Mouse (Mus musculus): Measurements from ENCODE around the gene Sel1l3. TPM values are rescaled to one million over a fixed set of nuclear protein-coding genes. Genes with fewer than 3 reads are reported as not detected.

Sel1l3 gene
- polyA plus RNA-seq, 1 experiment from 2014 or later: 2.1 TPM

DNA sequence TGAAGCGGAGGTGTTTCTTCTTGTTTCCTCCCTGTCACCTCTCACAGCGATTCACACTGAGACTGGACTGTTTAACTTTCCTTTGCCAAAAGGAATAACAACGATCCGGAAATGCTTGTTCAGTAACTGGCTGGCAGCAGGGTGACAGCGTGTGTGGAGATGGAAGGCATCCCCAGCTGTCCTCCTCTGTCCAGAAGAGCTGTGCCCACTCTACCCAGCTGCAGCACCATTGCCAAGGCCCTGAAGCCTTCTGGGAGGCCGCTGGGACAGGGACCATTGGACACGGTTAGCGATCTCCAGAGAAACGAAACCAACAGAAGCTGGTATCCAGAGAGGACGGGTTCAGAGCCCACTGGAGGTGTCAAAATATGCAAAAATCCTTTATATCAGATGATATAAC is 30.2 kb upstream of the Sel1l3 start:
- Histone ChIP-seq H3K27ac (replicated peaks; ENCODE audit: low read depth, low read length) (no peak overlapping the region), H3K4me3 (ENCODE audit: low read depth, low read length) (no peak overlapping the region), H3K36me3 (replicated peaks; ENCODE audit: control insufficient read depth, insufficient read depth, low read depth, low read length) (no peaks in the 10 kb centered on the region), H3K9ac (replicated peaks; ENCODE audit: low read length) (no peak overlapping the region), H3K4me1 (ENCODE audit: control insufficient read depth, insufficient read depth, low read length) (no peaks in the 10 kb centered on the region), H3K27me3 (ENCODE audit: control insufficient read depth, insufficient read depth, low read length) (no peaks in the 10 kb centered on the region), H3K9me3 (replicated peaks; ENCODE audit: control insufficient read depth, low read length) (no peaks in the 10 kb centered on the region), H3K4me2 (ENCODE audit: low read depth, low read length) (no peak overlapping the region)
- DNase-seq (ENCODE audit: low spot score) (no peak), ATAC-seq (replicated peaks; ENCODE audit: insufficient number of reproducible peaks, low FRiP score, low TSS enrichment, low read depth) (no peak)
- WGBS: 81% methylated on average over 10 of the region's 10 CpGs

DNA sequence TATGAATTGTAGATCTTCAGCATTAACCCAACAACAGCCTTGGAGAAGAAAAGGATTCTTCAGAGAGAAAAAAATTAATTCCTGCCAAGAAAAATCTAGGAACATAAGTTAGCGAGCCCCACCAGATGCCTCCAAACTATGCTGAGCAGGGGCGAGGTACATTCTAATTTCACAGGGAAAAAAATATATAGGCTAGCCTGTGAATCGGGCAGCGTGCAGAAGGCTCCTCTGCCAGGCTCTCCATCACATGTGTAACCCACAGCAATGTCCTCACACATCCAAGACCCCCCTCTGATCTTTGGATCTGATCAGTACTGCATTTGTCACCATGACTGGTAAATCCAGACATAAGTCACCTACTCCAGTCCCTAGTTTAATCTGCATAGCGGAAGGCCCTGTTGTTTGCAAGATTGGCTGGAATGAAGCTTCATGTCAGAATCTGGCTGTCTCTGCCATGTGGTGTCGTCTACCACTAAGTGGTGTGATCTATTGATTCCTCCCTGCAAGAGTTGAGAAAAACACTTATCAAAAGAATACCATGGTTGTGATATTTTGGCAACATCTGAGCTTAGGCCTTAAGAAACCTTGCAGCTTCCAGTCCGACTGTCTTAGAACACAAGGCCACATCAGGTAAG is 29.3 kb upstream of the Sel1l3 start:
- Histone ChIP-seq H3K36me3 (replicated peaks; ENCODE audit: control insufficient read depth, insufficient read depth, low read depth, low read length) (no peaks in the 10 kb centered on the region), H3K27ac (replicated peaks; ENCODE audit: low read depth, low read length) (no peak overlapping the region), H3K9me3 (replicated peaks; ENCODE audit: control insufficient read depth, low read length) (no peaks in the 10 kb centered on the region), H3K9ac (replicated peaks; ENCODE audit: low read length) (no peak overlapping the region), H3K4me2 (ENCODE audit: low read depth, low read length) (no peak overlapping the region), H3K4me1 (ENCODE audit: control insufficient read depth, insufficient read depth, low read length) (no peaks in the 10 kb centered on the region), H3K4me3 (ENCODE audit: low read depth, low read length) (no peak overlapping the region), H3K27me3 (ENCODE audit: control insufficient read depth, insufficient read depth, low read length) (no peaks in the 10 kb centered on the region)
- 88% methylated on average over 7 of the region's 7 CpGs for WGBS
- ATAC-seq (replicated peaks; ENCODE audit: insufficient number of reproducible peaks, low FRiP score, low TSS enrichment, low read depth): no peak
- DNase-seq (ENCODE audit: low spot score): no peak

DNA sequence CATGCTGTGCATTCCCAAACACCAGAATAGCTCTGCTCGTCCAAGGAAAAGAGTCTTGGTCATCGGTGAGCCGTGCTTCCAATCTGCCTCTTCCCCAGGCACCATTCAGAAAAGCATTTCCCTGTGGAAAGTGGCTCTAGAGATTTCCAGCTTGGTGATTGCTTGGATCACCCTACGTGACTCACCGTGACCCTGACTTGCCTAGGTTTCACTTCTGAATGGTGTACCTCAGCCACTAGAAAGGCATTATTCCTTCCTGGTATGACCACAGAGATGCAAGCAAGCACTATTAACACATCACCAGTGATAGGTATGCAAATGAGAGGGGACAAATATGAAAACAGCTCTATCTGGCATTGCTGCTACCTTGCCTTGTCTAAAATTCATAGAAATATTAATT is 28.2 kb upstream of the Sel1l3 start:
- Histone ChIP-seq H3K9me3 (replicated peaks; ENCODE audit: control insufficient read depth, low read length) (no peaks in the 10 kb centered on the region), H3K4me2 (ENCODE audit: low read depth, low read length) (no peak overlapping the region), H3K36me3 (replicated peaks; ENCODE audit: control insufficient read depth, insufficient read depth, low read depth, low read length) (no peaks in the 10 kb centered on the region), H3K4me3 (ENCODE audit: low read depth, low read length) (no peak overlapping the region), H3K9ac (replicated peaks; ENCODE audit: low read length) (no peak overlapping the region), H3K4me1 (ENCODE audit: control insufficient read depth, insufficient read depth, low read length) (no peaks in the 10 kb centered on the region), H3K27me3 (ENCODE audit: control insufficient read depth, insufficient read depth, low read length) (no peaks in the 10 kb centered on the region), H3K27ac (replicated peaks; ENCODE audit: low read depth, low read length) (no peak overlapping the region)
- ATAC-seq (replicated peaks; ENCODE audit: insufficient number of reproducible peaks, low FRiP score, low TSS enrichment, low read depth) (no peak), DNase-seq (ENCODE audit: low spot score) (no peak)
- WGBS: 76% methylated on average over 5 of the region's 5 CpGs

DNA sequence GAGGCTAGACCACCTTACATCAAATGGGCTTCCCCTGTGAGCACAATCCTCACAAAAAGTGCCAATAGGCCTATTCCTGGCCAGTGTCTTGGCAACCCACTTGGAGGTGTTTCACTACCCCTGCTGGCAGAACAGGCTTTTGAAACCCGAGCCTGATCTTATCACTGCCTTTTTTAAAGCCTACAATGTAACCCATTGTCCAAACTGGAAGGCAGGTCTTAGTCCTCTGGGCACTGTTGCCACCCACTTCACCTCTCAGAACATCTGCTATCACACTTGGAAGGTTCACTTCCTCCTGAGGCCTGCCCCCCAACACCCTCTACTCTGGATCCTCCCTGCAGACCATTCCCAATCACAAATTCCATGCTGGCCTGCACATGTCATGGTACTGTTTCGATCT is 27.4 kb upstream of the Sel1l3 start:
- Histone ChIP-seq H3K36me3 (replicated peaks; ENCODE audit: control insufficient read depth, insufficient read depth, low read depth, low read length) (no peaks in the 10 kb centered on the region), H3K27me3 (ENCODE audit: control insufficient read depth, insufficient read depth, low read length) (no peaks in the 10 kb centered on the region), H3K4me2 (ENCODE audit: low read depth, low read length) (no peak overlapping the region), H3K27ac (replicated peaks; ENCODE audit: low read depth, low read length) (no peak overlapping the region), H3K9me3 (replicated peaks; ENCODE audit: control insufficient read depth, low read length) (no peaks in the 10 kb centered on the region), H3K4me3 (ENCODE audit: low read depth, low read length) (no peak overlapping the region), H3K9ac (replicated peaks; ENCODE audit: low read length) (no peak overlapping the region), H3K4me1 (ENCODE audit: control insufficient read depth, insufficient read depth, low read length) (no peaks in the 10 kb centered on the region)
- WGBS: 54% methylated on average over 2 of the region's 2 CpGs
- DNase-seq (ENCODE audit: low spot score): peak; percentile 30
- ATAC-seq (replicated peaks; ENCODE audit: insufficient number of reproducible peaks, low FRiP score, low TSS enrichment, low read depth): no peak

DNA sequence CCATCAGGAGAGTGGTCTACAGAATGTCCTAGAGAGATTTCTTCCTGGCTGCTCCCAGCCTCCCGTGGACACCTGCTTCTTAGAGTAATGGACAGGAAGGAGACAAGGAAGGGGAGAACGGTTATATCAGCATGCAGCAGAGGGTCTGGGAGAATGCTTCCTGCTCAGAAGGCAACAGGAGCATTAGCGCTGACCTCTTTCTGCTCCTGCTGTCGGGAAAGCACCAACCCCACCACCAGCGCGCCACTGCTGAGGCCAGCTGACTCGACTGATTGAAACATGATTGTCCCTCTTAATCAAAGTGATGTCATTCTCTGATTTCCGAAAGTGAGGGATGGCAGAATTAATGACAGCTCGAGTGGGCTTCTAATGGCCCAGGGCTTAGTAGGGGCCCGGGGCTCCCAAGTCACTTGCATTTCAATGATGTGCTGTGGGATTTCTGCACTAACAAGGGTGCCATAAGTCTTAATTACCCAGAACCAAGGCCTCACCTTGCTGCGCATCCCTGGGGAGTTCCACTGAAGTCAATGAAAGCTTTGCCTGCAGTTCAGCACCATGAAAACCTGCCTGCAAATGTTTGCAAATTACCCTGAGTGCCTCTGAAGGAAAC is 26.2 kb upstream of the Sel1l3 start:
- DNase-seq (ENCODE audit: low spot score): no peak
- Histone ChIP-seq H3K36me3 (replicated peaks; ENCODE audit: control insufficient read depth, insufficient read depth, low read depth, low read length) (no peaks in the 10 kb centered on the region), H3K9ac (replicated peaks; ENCODE audit: low read length) (no peak overlapping the region), H3K4me1 (ENCODE audit: control insufficient read depth, insufficient read depth, low read length) (no peaks in the 10 kb centered on the region), H3K27ac (replicated peaks; ENCODE audit: low read depth, low read length) (no peak overlapping the region), H3K4me3 (ENCODE audit: low read depth, low read length) (no peak overlapping the region), H3K9me3 (replicated peaks; ENCODE audit: control insufficient read depth, low read length) (no peaks in the 10 kb centered on the region), H3K4me2 (ENCODE audit: low read depth, low read length) (no peak overlapping the region), H3K27me3 (ENCODE audit: control insufficient read depth, insufficient read depth, low read length) (no peaks in the 10 kb centered on the region)
- WGBS: 47% methylated on average over 11 of the region's 11 CpGs
- no peak for ATAC-seq (replicated peaks; ENCODE audit: insufficient number of reproducible peaks, low FRiP score, low TSS enrichment, low read depth)

DNA sequence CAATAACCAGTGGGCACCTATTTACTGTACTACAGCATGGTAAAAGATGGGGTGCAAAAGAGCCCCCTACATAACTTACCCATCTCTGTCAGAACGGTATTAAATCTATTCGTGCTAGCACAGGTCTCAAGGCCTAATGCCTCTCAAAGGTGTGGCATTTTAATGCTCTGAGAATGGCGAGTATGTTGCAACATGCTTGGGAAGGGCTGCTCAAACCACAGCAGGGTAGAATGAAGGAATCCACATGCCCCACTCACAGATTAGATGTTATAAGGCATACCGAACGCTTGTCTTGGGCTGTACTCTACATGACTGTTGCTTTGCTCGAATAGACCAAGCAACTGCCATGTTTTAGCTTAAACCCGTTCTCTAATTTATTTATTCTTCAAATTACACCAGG is 25.5 kb upstream of the Sel1l3 start:
- H3K9me3 ChIP-seq (replicated peaks; ENCODE audit: control insufficient read depth, low read length): no peaks in the 10 kb centered on the region
- H3K4me2 ChIP-seq (ENCODE audit: low read depth, low read length): no peak overlapping the region
- ATAC-seq (replicated peaks; ENCODE audit: insufficient number of reproducible peaks, low FRiP score, low TSS enrichment, low read depth) (no peak), DNase-seq (ENCODE audit: low spot score) (no peak)
- no peak overlapping the region for H3K4me3 ChIP-seq (ENCODE audit: low read depth, low read length)
- no peaks in the 10 kb centered on the region for H3K27me3 ChIP-seq (ENCODE audit: control insufficient read depth, insufficient read depth, low read length)
- no peak overlapping the region for H3K9ac ChIP-seq (replicated peaks; ENCODE audit: low read length)
- H3K36me3 ChIP-seq (replicated peaks; ENCODE audit: control insufficient read depth, insufficient read depth, low read depth, low read length): no peaks in the 10 kb centered on the region
- no peaks in the 10 kb centered on the region for H3K4me1 ChIP-seq (ENCODE audit: control insufficient read depth, insufficient read depth, low read length)
- 85% methylated on average over 7 of the region's 7 CpGs for WGBS
- H3K27ac ChIP-seq (replicated peaks; ENCODE audit: low read depth, low read length): no peak overlapping the region

DNA sequence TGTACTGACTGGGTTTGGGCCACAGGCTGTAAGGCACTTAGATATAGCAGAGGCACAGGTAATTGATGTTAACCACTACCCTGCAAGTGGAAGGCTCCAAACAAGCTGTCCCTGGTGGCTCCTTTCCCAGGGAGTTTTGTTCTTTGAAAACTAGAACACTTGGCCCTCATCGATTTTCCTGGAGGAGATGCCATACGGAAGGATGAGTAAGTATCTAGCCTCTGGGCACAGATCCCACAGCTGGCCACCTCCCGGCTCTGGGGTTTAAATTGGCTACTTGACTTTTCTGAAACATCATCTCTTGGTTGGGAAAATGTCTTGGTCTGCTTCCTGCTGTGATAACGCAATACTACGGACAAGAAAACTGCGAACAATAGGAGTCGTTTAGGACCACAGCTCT is 25.0 kb upstream of the Sel1l3 start:
- DNase-seq (ENCODE audit: low spot score) (no peak), ATAC-seq (replicated peaks; ENCODE audit: insufficient number of reproducible peaks, low FRiP score, low TSS enrichment, low read depth) (no peak)
- WGBS: 67% methylated on average over 7 of the region's 7 CpGs
- Histone ChIP-seq H3K27me3 (ENCODE audit: control insufficient read depth, insufficient read depth, low read length) (no peaks in the 10 kb centered on the region), H3K4me3 (ENCODE audit: low read depth, low read length) (no peak overlapping the region), H3K4me2 (ENCODE audit: low read depth, low read length) (no peak overlapping the region), H3K9me3 (replicated peaks; ENCODE audit: control insufficient read depth, low read length) (no peaks in the 10 kb centered on the region), H3K27ac (replicated peaks; ENCODE audit: low read depth, low read length) (no peak overlapping the region), H3K9ac (replicated peaks; ENCODE audit: low read length) (no peak overlapping the region), H3K4me1 (ENCODE audit: control insufficient read depth, insufficient read depth, low read length) (no peaks in the 10 kb centered on the region), H3K36me3 (replicated peaks; ENCODE audit: control insufficient read depth, insufficient read depth, low read depth, low read length) (no peaks in the 10 kb centered on the region)

DNA sequence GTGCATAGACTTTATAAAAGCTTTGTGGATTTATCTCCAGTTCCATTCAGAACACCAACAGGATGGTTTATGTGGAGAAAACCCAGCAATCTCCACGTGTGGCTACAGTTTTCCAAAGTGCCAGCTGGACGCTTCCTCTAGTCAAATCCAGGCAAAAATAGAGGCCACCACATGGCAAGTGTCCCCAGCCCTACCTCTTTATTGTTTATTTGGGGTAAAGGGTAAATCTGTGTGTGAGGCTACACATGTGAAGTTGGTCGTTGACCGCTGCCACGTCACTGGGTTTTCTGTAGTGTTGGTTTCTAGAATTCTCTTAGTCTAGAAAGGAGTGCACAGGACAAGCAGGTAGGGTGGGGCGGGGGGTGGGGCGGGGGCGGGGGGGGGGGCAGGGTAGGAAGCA is 23.0 kb upstream of the Sel1l3 start:
- no peak for DNase-seq (ENCODE audit: low spot score)
- Histone ChIP-seq H3K27ac (replicated peaks; ENCODE audit: low read depth, low read length) (no peak overlapping the region), H3K27me3 (ENCODE audit: control insufficient read depth, insufficient read depth, low read length) (no peaks in the 10 kb centered on the region), H3K36me3 (replicated peaks; ENCODE audit: control insufficient read depth, insufficient read depth, low read depth, low read length) (no peaks in the 10 kb centered on the region), H3K9ac (replicated peaks; ENCODE audit: low read length) (no peak overlapping the region), H3K4me3 (ENCODE audit: low read depth, low read length) (no peak overlapping the region), H3K4me2 (ENCODE audit: low read depth, low read length) (no peak overlapping the region), H3K9me3 (replicated peaks; ENCODE audit: control insufficient read depth, low read length) (no peaks in the 10 kb centered on the region), H3K4me1 (ENCODE audit: control insufficient read depth, insufficient read depth, low read length) (no peaks in the 10 kb centered on the region)
- WGBS: 77% methylated on average over 7 of the region's 8 CpGs
- ATAC-seq (replicated peaks; ENCODE audit: insufficient number of reproducible peaks, low FRiP score, low TSS enrichment, low read depth): no peak

Measured in embryonic facial prominence, embryonic 11.5 days (tissue).